Mouse (Mus musculus): ENCODE data around the gene Gm20388. TPM values are rescaled to one million over a fixed set of nuclear protein-coding genes. Genes with fewer than 3 reads are reported as not detected.

Gm20388 gene
- polyA plus RNA-seq, 1 experiment, result 49.7 TPM

DNA sequence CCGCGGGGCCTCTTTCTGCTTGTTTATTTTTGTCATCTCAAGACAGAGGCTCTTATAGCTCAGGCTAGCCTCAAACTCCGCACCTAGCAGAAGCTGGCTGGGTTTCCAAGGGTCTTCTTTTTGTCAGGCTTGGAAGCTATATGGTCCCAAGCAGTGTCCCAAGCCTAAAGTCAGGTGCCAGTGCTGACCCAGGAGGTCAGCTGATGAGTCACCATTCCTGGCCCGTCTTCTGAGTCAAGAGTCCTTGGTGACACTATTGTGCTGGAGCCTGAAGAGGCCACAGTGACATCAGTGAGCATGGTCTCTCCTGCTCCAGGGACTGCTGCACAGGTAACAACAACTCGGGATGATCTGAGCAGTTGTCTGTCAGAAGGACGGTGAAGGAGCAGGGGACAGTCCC is 1449.4 kb downstream of the Gm20388 start:
- no peak overlapping the region for H3K27ac ChIP-seq (ENCODE audit: insufficient read depth, low read depth, low read length)
- no peaks in the 10 kb centered on the region for H3K27me3 ChIP-seq (replicated peaks; ENCODE audit: control insufficient read depth, insufficient read depth, low read length)
- no peaks in the 10 kb centered on the region for H3K36me3 ChIP-seq (ENCODE audit: control insufficient read depth, insufficient read depth, low read length)
- no peak overlapping the region for H3K4me3 ChIP-seq (ENCODE audit: insufficient read depth, low read depth, low read length)
- WGBS, result 53% methylated on average over 6 of the region's 6 CpGs
- TF ChIP-seq POLR2A (IDR thresholded peaks at IDR 0.05; ENCODE audit: low read depth, low read length), result no peak
- TF ChIP-seq CTCF (conservative IDR thresholded peaks at IDR 0.05; ENCODE audit: insufficient read depth, insufficient read length, low read depth, low read length), result no peak
- DNase-seq, result peak; percentile 35
- H3K4me1 ChIP-seq (ENCODE audit: control insufficient read depth, insufficient read depth, low read length), result peaks cover 5% of the 10 kb centered on the region

DNA sequence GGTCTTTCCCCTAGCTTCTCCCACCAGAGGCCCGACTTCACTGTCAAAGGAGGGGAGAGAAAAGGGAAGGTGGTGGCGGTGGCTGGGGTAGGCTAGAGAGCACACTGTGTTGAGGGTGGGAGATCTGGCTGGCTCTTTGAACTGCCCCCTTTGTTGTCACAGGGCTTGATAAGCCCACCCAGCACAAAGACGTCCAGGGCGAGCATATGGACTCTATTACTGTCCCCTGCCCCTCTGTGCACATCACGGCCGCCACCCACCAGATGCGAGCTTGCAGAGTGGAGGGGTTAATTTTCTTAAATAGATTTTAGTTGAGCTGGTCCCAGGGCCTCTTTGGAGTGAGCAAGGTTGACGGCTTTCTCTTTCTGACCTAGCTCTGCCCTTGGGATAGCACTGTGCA is 1450.5 kb downstream of the Gm20388 start:
- no peak overlapping the region for H3K27ac ChIP-seq (ENCODE audit: insufficient read depth, low read depth, low read length)

DNA sequence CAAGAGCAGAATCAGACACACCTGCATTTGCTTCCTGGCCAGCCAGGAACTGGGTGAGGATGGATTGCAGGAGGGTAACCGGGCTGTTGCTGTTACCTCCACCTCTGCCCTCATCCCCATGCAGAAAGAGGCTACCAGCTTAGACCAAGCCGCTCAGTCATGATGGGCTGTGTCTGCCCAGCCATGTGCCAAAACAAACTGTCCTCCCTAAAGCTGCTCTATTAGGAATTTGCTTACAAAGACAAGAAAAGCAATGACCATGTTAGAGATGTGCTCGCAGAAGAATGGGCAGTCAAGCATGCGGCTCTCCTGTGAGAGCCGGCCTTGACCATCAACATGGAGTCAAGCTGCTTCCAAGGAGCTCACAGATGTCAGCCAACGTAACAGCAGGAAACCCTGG is 1454.0 kb downstream of the Gm20388 start:
- Histone ChIP-seq H3K4me1 (ENCODE audit: control insufficient read depth, insufficient read depth, low read length) (no peaks in the 10 kb centered on the region), H3K36me3 (ENCODE audit: control insufficient read depth, insufficient read depth, low read length) (no peaks in the 10 kb centered on the region), H3K27me3 (replicated peaks; ENCODE audit: control insufficient read depth, insufficient read depth, low read length) (no peaks in the 10 kb centered on the region), H3K27ac (ENCODE audit: insufficient read depth, low read depth, low read length) (no peak overlapping the region), H3K4me3 (ENCODE audit: insufficient read depth, low read depth, low read length) (no peak overlapping the region)
- no peak for DNase-seq
- 43% methylated on average over 6 of the region's 6 CpGs for WGBS
- TF ChIP-seq POLR2A (IDR thresholded peaks at IDR 0.05; ENCODE audit: low read depth, low read length) (no peak), CTCF (conservative IDR thresholded peaks at IDR 0.05; ENCODE audit: insufficient read depth, insufficient read length, low read depth, low read length) (no peak)

More for the DNA sequence above, 1450.5 kb downstream of the Gm20388 start:
- 85% methylated on average over 8 of the region's 8 CpGs for WGBS
- no peak for TF ChIP-seq POLR2A (IDR thresholded peaks at IDR 0.05; ENCODE audit: low read depth, low read length)
- TF ChIP-seq CTCF (conservative IDR thresholded peaks at IDR 0.05; ENCODE audit: insufficient read depth, insufficient read length, low read depth, low read length), result no peak
- no peaks in the 10 kb centered on the region for H3K36me3 ChIP-seq (ENCODE audit: control insufficient read depth, insufficient read depth, low read length)
- no peak overlapping the region for H3K4me3 ChIP-seq (ENCODE audit: insufficient read depth, low read depth, low read length)
- H3K4me1 ChIP-seq (ENCODE audit: control insufficient read depth, insufficient read depth, low read length), result peaks cover 5% of the 10 kb centered on the region
- H3K27me3 ChIP-seq (replicated peaks; ENCODE audit: control insufficient read depth, insufficient read depth, low read length), result no peaks in the 10 kb centered on the region
- DNase-seq, result no peak

DNA sequence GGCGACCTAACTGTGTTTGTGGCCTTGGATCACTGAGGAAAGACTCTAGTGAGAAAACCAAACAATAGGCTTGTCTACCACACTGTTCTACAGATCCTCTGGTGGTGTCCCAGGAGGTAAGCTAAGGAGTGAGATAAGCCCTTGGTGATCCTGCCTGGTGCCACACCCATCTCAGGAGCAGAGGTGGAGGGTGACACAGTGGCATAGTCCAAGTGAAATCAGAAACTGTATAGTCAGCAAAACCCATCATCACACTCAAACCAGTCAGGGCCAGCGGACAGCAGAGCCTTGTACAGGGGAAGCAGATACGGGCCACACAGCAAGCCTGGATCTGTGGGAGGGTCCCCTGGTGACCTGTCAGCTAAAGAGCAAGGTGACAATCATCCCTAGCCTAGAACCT is 1454.5 kb downstream of the Gm20388 start:
- Histone ChIP-seq H3K27me3 (replicated peaks; ENCODE audit: control insufficient read depth, insufficient read depth, low read length) (no peaks in the 10 kb centered on the region), H3K36me3 (ENCODE audit: control insufficient read depth, insufficient read depth, low read length) (no peaks in the 10 kb centered on the region), H3K4me3 (ENCODE audit: insufficient read depth, low read depth, low read length) (no peak overlapping the region), H3K4me1 (ENCODE audit: control insufficient read depth, insufficient read depth, low read length) (no peaks in the 10 kb centered on the region), H3K27ac (ENCODE audit: insufficient read depth, low read depth, low read length) (no peak overlapping the region)
- 85% methylated on average over 3 of the region's 3 CpGs for WGBS
- DNase-seq, result no peak
- TF ChIP-seq POLR2A (IDR thresholded peaks at IDR 0.05; ENCODE audit: low read depth, low read length) (no peak), CTCF (conservative IDR thresholded peaks at IDR 0.05; ENCODE audit: insufficient read depth, insufficient read length, low read depth, low read length) (no peak)

DNA sequence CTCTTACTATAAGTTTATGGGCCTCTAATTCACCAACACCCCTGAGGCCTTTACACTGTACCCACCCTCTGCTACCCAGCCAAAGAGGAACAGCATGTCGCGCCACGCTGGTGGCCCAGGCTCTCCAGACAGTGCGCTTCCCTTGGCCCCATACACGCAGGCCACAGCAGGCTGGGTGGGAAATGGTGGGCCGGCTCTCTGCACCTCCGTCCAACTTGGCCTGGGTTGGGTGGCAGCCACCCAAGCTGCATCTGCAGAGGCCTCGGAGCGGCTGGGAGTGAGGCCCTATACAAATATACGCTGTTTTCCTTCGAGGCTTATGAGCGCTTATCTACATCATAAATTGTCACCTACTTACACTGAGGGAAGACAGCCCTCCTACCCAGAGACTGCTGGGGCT is 1456.0 kb downstream of the Gm20388 start:
- Histone ChIP-seq H3K27me3 (replicated peaks; ENCODE audit: control insufficient read depth, insufficient read depth, low read length) (no peaks in the 10 kb centered on the region), H3K27ac (ENCODE audit: insufficient read depth, low read depth, low read length) (no peak overlapping the region), H3K4me3 (ENCODE audit: insufficient read depth, low read depth, low read length) (no peak overlapping the region), H3K36me3 (ENCODE audit: control insufficient read depth, insufficient read depth, low read length) (no peaks in the 10 kb centered on the region), H3K4me1 (ENCODE audit: control insufficient read depth, insufficient read depth, low read length) (no peaks in the 10 kb centered on the region)
- no peak for TF ChIP-seq CTCF (conservative IDR thresholded peaks at IDR 0.05; ENCODE audit: insufficient read depth, insufficient read length, low read depth, low read length)
- TF ChIP-seq POLR2A (IDR thresholded peaks at IDR 0.05; ENCODE audit: low read depth, low read length), result no peak
- no peak for DNase-seq
- WGBS, result 84% methylated on average over 12 of the region's 12 CpGs

DNA sequence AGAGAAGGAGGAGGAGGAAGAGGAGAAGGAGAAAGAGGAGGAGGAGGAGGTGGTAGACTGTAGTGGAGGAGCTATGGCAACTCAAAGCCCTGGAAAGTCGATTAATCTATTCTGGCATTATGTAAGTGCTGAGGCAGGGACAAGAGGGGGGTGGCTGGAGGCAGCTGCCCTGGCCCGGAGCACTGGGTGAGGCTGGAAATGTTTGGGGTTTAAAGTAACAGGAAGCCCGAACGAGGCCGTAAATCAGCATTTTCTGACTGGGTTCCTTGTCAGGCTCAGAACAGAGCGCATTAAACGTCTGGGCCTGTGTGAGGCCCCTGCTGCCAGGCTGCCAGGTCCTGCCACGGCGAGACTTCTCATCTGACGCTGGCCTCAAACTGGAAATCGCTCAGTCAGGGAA is 1458.2 kb downstream of the Gm20388 start:
- DNase-seq, result peak; percentile 46
- H3K36me3 ChIP-seq (ENCODE audit: control insufficient read depth, insufficient read depth, low read length), result no peaks in the 10 kb centered on the region
- H3K4me1 ChIP-seq (ENCODE audit: control insufficient read depth, insufficient read depth, low read length), result no peaks in the 10 kb centered on the region

GRCm38 (mm10) chr8:121369378-121369777 is 1458.7 kb downstream of the Gm20388 start:
- Histone ChIP-seq H3K4me1 (ENCODE audit: control insufficient read depth, insufficient read depth, low read length) (no peaks in the 10 kb centered on the region), H3K27me3 (replicated peaks; ENCODE audit: control insufficient read depth, insufficient read depth, low read length) (no peaks in the 10 kb centered on the region), H3K36me3 (ENCODE audit: control insufficient read depth, insufficient read depth, low read length) (no peaks in the 10 kb centered on the region), H3K4me3 (ENCODE audit: insufficient read depth, low read depth, low read length) (no peak overlapping the region), H3K27ac (ENCODE audit: insufficient read depth, low read depth, low read length) (no peak overlapping the region)
- WGBS, result 78% methylated on average over 11 of the region's 11 CpGs
- TF ChIP-seq CTCF (conservative IDR thresholded peaks at IDR 0.05; ENCODE audit: insufficient read depth, insufficient read length, low read depth, low read length) (no peak), POLR2A (IDR thresholded peaks at IDR 0.05; ENCODE audit: low read depth, low read length) (no peak)
- no peak for DNase-seq

More for the DNA sequence above, 1458.2 kb downstream of the Gm20388 start:
- Histone ChIP-seq H3K4me3 (ENCODE audit: insufficient read depth, low read depth, low read length) (no peak overlapping the region), H3K27me3 (replicated peaks; ENCODE audit: control insufficient read depth, insufficient read depth, low read length) (no peaks in the 10 kb centered on the region), H3K27ac (ENCODE audit: insufficient read depth, low read depth, low read length) (no peak overlapping the region)
- 23% methylated on average over 11 of the region's 11 CpGs for WGBS
- TF ChIP-seq CTCF (conservative IDR thresholded peaks at IDR 0.05; ENCODE audit: insufficient read depth, insufficient read length, low read depth, low read length) (no peak), POLR2A (IDR thresholded peaks at IDR 0.05; ENCODE audit: low read depth, low read length) (no peak)

GRCm38 (mm10) chr8:121371287-121371686 is 1460.6 kb downstream of the Gm20388 start:
- 64% methylated on average over 9 of the region's 9 CpGs for WGBS
- H3K4me3 ChIP-seq (ENCODE audit: insufficient read depth, low read depth, low read length), result no peak overlapping the region
- no peaks in the 10 kb centered on the region for H3K4me1 ChIP-seq (ENCODE audit: control insufficient read depth, insufficient read depth, low read length)
- no peaks in the 10 kb centered on the region for H3K27me3 ChIP-seq (replicated peaks; ENCODE audit: control insufficient read depth, insufficient read depth, low read length)
- no peak overlapping the region for H3K27ac ChIP-seq (ENCODE audit: insufficient read depth, low read depth, low read length)
- no peaks in the 10 kb centered on the region for H3K36me3 ChIP-seq (ENCODE audit: control insufficient read depth, insufficient read depth, low read length)
- DNase-seq, result no peak
- no peak for TF ChIP-seq CTCF (conservative IDR thresholded peaks at IDR 0.05; ENCODE audit: insufficient read depth, insufficient read length, low read depth, low read length)
- no peak for TF ChIP-seq POLR2A (IDR thresholded peaks at IDR 0.05; ENCODE audit: low read depth, low read length)

Data from kidney, adult 2 months (tissue).